Mouse (Mus musculus) liver, embryonic 16.5 days (tissue): ENCODE results near the gene Apbb2. TPM values are rescaled to one million over a fixed set of nuclear protein-coding genes. Genes with fewer than 3 reads are reported as not detected.
A peak's percentile ranks its signal among the peaks of the same experiment; 100 is the strongest.

Source experiments
- ATAC-seq: fragments of 200-750 bp; cut with Nextera tagmentation; 2 replicates; pipeline ENCODE4 v1.8.0; 2017; ENCODE audit warnings: low read depth, mild to moderate bottlenecking, moderate number of reproducible peaks, moderate library complexity
- H3K27ac ChIP-seq: fragments of 300-500 bp; sonication (generic); 2 replicates; pipeline ENCODE4 v1.5.1; 2014; ENCODE audit warnings: mild to moderate bottlenecking, low read length
- H3K27me3 ChIP-seq: fragments of 300-500 bp; sonication (generic); 2 replicates; pipeline ENCODE4 v1.6.1; 2014; ENCODE audit warnings: low read depth, low read length, mixed read lengths; ENCODE audit not compliant: control insufficient read depth, insufficient read depth
- H3K36me3 ChIP-seq: fragments of 300-500 bp; sonication (generic); 2 replicates; pipeline ENCODE4 v1.6.1; 2014; ENCODE audit warnings: mild to moderate bottlenecking; ENCODE audit not compliant: control insufficient read depth, insufficient read depth
- H3K4me1 ChIP-seq: fragments of 300-500 bp; sonication (generic); 2 replicates; pipeline ENCODE4 v1.6.1; 2014; ENCODE audit warnings: low read depth, low read length, mixed read lengths; ENCODE audit not compliant: control insufficient read depth
- H3K4me2 ChIP-seq: fragments of 300-500 bp; sonication (generic); 2 replicates; pipeline ENCODE4 v1.6.1; 2014; ENCODE audit warnings: low read depth, low read length, mixed read lengths
- H3K4me3 ChIP-seq: fragments of 300-500 bp; sonication (generic); 2 replicates; pipeline ENCODE4 v1.5.1; 2014; ENCODE audit warnings: low read depth, mild to moderate bottlenecking, low read length
- H3K9ac ChIP-seq: fragments of 300-500 bp; sonication (generic); 2 replicates; pipeline ENCODE4 v1.6.1; 2014; ENCODE audit warnings: low read depth, low read length
- H3K9me3 ChIP-seq: fragments of 300-500 bp; sonication (generic); replicated peaks from 2 replicates; pipeline ENCODE4 v1.6.1; 2016; ENCODE audit warnings: low read length; ENCODE audit not compliant: control insufficient read depth
- WGBS: fragments of 180-500 bp; shearing (Covaris S2); extraction: QIAGEN DNeasy Blood & Tissue Kit; methylation state at CpG from one replicate; pipeline ENCODE4 v1.1.7; 2014; ENCODE audit not compliant: insufficient replicate concordance; 5-methylcytosine and 5-hydroxymethylcytosine counted together
- polyA plus RNA-seq: library from polyadenylated mRNA; unstranded; fragments of >200 nt; fragmentation: Nextera tagmentation; extraction: Ambion mirVana; gene quantifications from 2 replicates; pipeline ENCODE4 v1.2.1, GENCODE M21; 2015

The Apbb2 gene
- polyA plus RNA-seq, 1 experiment from 2014 or later: 5.6 TPM

- H3K4me3 ChIP-seq: no peak overlapping the region
- no peaks in the 10 kb centered on the region for H3K27me3 ChIP-seq
- no peaks in the 10 kb centered on the region for H3K9me3 ChIP-seq
- 50% methylated on average over 11 of the region's 11 CpGs for WGBS
- H3K27ac ChIP-seq: no peak overlapping the region
- H3K4me2 ChIP-seq: no peak overlapping the region
- H3K9ac ChIP-seq: no peak overlapping the region
- H3K4me1 ChIP-seq: no peaks in the 10 kb centered on the region
- no peak for ATAC-seq
- H3K36me3 ChIP-seq: no peaks in the 10 kb centered on the region
Measured at GRCm38 (mm10) chr5:66294106-66294625, 324.4 kb downstream of the Apbb2 start.

GRCm38 (mm10) chr5:66280742-66281141, 337.8 kb downstream of the Apbb2 start:
- no peak for ATAC-seq
- Histone ChIP-seq H3K9ac (no peak overlapping the region), H3K27me3 (no peaks in the 10 kb centered on the region), H3K4me3 (no peak overlapping the region), H3K27ac (no peak overlapping the region), H3K4me2 (no peak overlapping the region), H3K36me3 (no peaks in the 10 kb centered on the region), H3K4me1 (no peaks in the 10 kb centered on the region), H3K9me3 (no peaks in the 10 kb centered on the region)
- WGBS: 64% methylated on average over 6 of the region's 6 CpGs

GRCm38 (mm10) chr5:66279650-66280049, 338.9 kb downstream of the Apbb2 start:
- Histone ChIP-seq H3K4me3 (no peak overlapping the region), H3K4me2 (no peak overlapping the region), H3K9me3 (no peaks in the 10 kb centered on the region), H3K36me3 (no peaks in the 10 kb centered on the region), H3K27ac (no peak overlapping the region), H3K4me1 (no peaks in the 10 kb centered on the region), H3K27me3 (no peaks in the 10 kb centered on the region), H3K9ac (no peak overlapping the region)
- ATAC-seq: no peak
- 37% methylated on average over 2 of the region's 2 CpGs for WGBS

GRCm38 (mm10) chr5:66274417-66274816, 344.2 kb downstream of the Apbb2 start:
- no peak for ATAC-seq
- no peak overlapping the region for H3K4me2 ChIP-seq
- no peak overlapping the region for H3K9ac ChIP-seq
- H3K36me3 ChIP-seq: no peaks in the 10 kb centered on the region
- no peaks in the 10 kb centered on the region for H3K9me3 ChIP-seq
- no peak overlapping the region for H3K27ac ChIP-seq
- 54% methylated on average over 3 of the region's 3 CpGs for WGBS
- H3K27me3 ChIP-seq: no peaks in the 10 kb centered on the region
- no peaks in the 10 kb centered on the region for H3K4me1 ChIP-seq
- no peak overlapping the region for H3K4me3 ChIP-seq

GRCm38 (mm10) chr5:66271141-66271540, 347.4 kb downstream of the Apbb2 start:
- H3K9ac ChIP-seq: no peak overlapping the region
- no peak for ATAC-seq
- H3K36me3 ChIP-seq: no peaks in the 10 kb centered on the region
- H3K4me2 ChIP-seq: no peak overlapping the region
- H3K27ac ChIP-seq: no peak overlapping the region
- H3K4me3 ChIP-seq: no peak overlapping the region
- 63% methylated on average over 2 of the region's 2 CpGs for WGBS
- H3K4me1 ChIP-seq: no peaks in the 10 kb centered on the region
- H3K9me3 ChIP-seq: no peaks in the 10 kb centered on the region
- no peaks in the 10 kb centered on the region for H3K27me3 ChIP-seq

GRCm38 (mm10) chr5:66269616-66270015, 349.0 kb downstream of the Apbb2 start:
- no peak overlapping the region for H3K27ac ChIP-seq
- 63% methylated on average over 7 of the region's 7 CpGs for WGBS
- ATAC-seq: no peak

GRCm38 (mm10) chr5:66263398-66263797, 355.2 kb downstream of the Apbb2 start:
- Histone ChIP-seq H3K27me3 (peaks cover 4% of the 10 kb centered on the region), H3K36me3 (no peaks in the 10 kb centered on the region), H3K4me1 (no peaks in the 10 kb centered on the region; the same call in 1 of the 2 replicates), H3K9ac (no peak overlapping the region), H3K27ac (no peak overlapping the region), H3K9me3 (no peaks in the 10 kb centered on the region), H3K4me2 (no peak overlapping the region), H3K4me3 (no peak overlapping the region)
- no peak for ATAC-seq
- 23% methylated on average over 4 of the region's 4 CpGs for WGBS

More at GRCm38 (mm10) chr5:66269616-66270015, 349.0 kb downstream of the Apbb2 start:
- Histone ChIP-seq H3K9me3 (no peaks in the 10 kb centered on the region), H3K36me3 (no peaks in the 10 kb centered on the region), H3K4me1 (no peaks in the 10 kb centered on the region), H3K9ac (no peak overlapping the region), H3K27me3 (no peaks in the 10 kb centered on the region), H3K4me3 (no peak overlapping the region), H3K4me2 (no peak overlapping the region)

GRCm38 (mm10) chr5:66262475-66262874, 356.1 kb downstream of the Apbb2 start:
- Histone ChIP-seq H3K9ac (no peak overlapping the region), H3K4me1 (no peaks in the 10 kb centered on the region; the same call in 1 of the 2 replicates), H3K27me3 (peaks cover 4% of the 10 kb centered on the region), H3K4me2 (no peak overlapping the region), H3K4me3 (no peak overlapping the region), H3K9me3 (no peaks in the 10 kb centered on the region), H3K27ac (no peak overlapping the region), H3K36me3 (no peaks in the 10 kb centered on the region)
- WGBS: 49% methylated on average over 2 of the region's 2 CpGs
- ATAC-seq: no peak

GRCm38 (mm10) chr5:66259756-66260448, 358.7 kb downstream of the Apbb2 start, which contains the start of gene Nsun7:
Gene Nsun7, plus strand, starts transcription at chr5:66259897.
- no peak for ATAC-seq
- 2% methylated on average over 44 of the region's 44 CpGs for WGBS
- Histone ChIP-seq H3K4me2 (peak within 1 kb of the TSS; percentile 56), H3K36me3 (no peaks in the 10 kb centered on the region), H3K9me3 (no peaks in the 10 kb centered on the region), H3K9ac (peak within 1 kb of the TSS; percentile 1; the same call in 1 of the 2 replicates), H3K27me3 (peaks cover 4% of the 10 kb centered on the region), H3K4me3 (peak within 1 kb of the TSS; percentile 41), H3K4me1 (no peaks in the 10 kb centered on the region; the same call in 1 of the 2 replicates), H3K27ac (no peak within 1 kb of the TSS)
